Mouse (Mus musculus): ENCODE data around the gene Parva. TPM values are rescaled to one million over a fixed set of nuclear protein-coding genes. Genes with fewer than 3 reads are reported as not detected.

Gene Parva
- polyA plus RNA-seq, 1 experiment from 2014 or later: 18.4 TPM

- no peak overlapping the region for H3K4me3 ChIP-seq (ENCODE audit: low read depth, low read length)
- H3K9ac ChIP-seq (replicated peaks; ENCODE audit: low read depth, low read length): no peak overlapping the region
- H3K9me3 ChIP-seq (ENCODE audit: control insufficient read depth, low read length): no peaks in the 10 kb centered on the region
- 14% methylated on average over 14 of the region's 14 CpGs for WGBS
- H3K27ac ChIP-seq (ENCODE audit: low read depth, low read length): 0 out of 2 replicates have a peak overlapping the region, but pooled peaks have one; percentile 34
- peak overlapping the region; percentile 26 for H3K4me2 ChIP-seq (ENCODE audit: low read depth, low read length)
- H3K4me1 ChIP-seq (ENCODE audit: control insufficient read depth, insufficient read depth, low read length): peaks cover 9% of the 10 kb centered on the region; the same call in 1 of the 2 replicates
- no peaks in the 10 kb centered on the region for H3K36me3 ChIP-seq (ENCODE audit: control insufficient read depth, insufficient read depth, low read length)
- 0 out of 2 replicates have a peak, but pooled peaks have one; percentile 46 for ATAC-seq (ENCODE audit: low read depth)
- no peaks in the 10 kb centered on the region for H3K27me3 ChIP-seq (ENCODE audit: control insufficient read depth, insufficient read depth, low read length)
Observed at GRCm38 (mm10) chr7:112416058-112416526, 11.2 kb upstream of the Parva start.

DNA sequence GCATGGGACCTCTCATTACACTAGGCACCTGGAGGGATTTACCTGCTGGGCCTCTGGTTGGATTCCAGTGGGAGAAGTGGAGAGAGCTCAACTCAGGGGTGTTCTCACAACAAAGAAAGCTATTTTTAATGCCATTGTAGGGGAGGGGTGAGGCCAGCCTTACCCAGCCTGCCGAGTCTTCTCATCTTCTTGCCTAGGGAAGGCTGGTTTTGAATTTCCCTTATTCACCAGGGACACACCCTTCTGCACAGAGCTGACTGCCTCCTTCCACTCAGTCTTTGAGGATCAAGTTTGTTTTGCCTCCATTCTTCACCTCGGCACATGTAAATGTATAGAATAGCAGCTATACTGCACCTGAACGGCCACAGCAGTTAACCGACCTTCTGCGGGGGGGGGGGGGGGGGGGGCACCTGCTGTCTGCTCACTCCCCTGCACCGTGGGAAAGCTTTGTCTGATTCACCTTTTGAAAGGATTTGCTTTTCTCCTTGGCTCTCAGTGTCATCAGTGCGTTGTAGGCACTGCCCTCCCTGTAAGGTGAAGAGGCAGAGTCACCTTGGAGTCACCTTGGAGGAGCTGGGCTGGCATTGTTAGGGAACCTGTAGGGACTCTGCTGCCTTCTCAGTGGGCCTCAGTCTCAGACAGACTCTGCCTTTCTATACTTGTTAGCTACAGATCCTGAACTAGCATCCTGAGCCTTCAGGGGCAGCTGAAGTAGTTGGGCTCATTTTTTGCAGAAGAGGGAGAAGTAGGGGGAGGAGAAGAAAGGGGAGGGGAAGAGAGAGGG, 10.4 kb upstream of the Parva start:
- 0 out of 2 replicates have a peak overlapping the region, but pooled peaks have one; percentile 3 for H3K9ac ChIP-seq (replicated peaks; ENCODE audit: low read depth, low read length)
- WGBS: 12% methylated on average over 7 of the region's 7 CpGs
- H3K9me3 ChIP-seq (ENCODE audit: control insufficient read depth, low read length): no peaks in the 10 kb centered on the region
- peaks cover 9% of the 10 kb centered on the region; the same call in 1 of the 2 replicates for H3K4me1 ChIP-seq (ENCODE audit: control insufficient read depth, insufficient read depth, low read length)
- H3K27me3 ChIP-seq (ENCODE audit: control insufficient read depth, insufficient read depth, low read length): no peaks in the 10 kb centered on the region
- no peaks in the 10 kb centered on the region for H3K36me3 ChIP-seq (ENCODE audit: control insufficient read depth, insufficient read depth, low read length)
- ATAC-seq (ENCODE audit: low read depth): no peak
- H3K4me2 ChIP-seq (ENCODE audit: low read depth, low read length): no peak overlapping the region
- H3K4me3 ChIP-seq (ENCODE audit: low read depth, low read length): no peak overlapping the region
- no peak overlapping the region for H3K27ac ChIP-seq (ENCODE audit: low read depth, low read length)

DNA sequence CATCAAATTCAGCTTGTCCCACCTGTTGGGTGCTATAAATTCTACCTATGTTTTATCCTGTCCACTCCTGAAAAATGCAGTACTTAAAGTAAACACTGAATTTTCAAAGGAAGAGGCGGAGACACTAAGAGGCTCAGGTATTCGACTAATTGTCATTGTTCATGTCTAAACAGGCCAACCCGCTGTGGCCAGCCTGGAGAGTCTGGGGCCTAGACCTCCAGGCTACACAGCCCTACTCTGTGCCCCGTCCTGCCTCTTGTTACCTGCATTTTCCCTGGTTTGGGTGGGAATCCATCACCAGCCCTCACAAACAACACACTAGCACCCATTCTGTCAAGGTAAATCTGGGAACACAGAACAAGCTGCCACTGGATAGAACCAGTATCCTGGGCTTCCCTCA, 9.7 kb upstream of the Parva start:
- H3K4me1 ChIP-seq (ENCODE audit: control insufficient read depth, insufficient read depth, low read length): peaks cover 9% of the 10 kb centered on the region; the same call in 1 of the 2 replicates
- 71% methylated on average over 4 of the region's 4 CpGs for WGBS
- H3K4me3 ChIP-seq (ENCODE audit: low read depth, low read length): no peak overlapping the region
- no peak overlapping the region for H3K9ac ChIP-seq (replicated peaks; ENCODE audit: low read depth, low read length)
- H3K27ac ChIP-seq (ENCODE audit: low read depth, low read length): no peak overlapping the region
- ATAC-seq (ENCODE audit: low read depth): no peak
- no peak overlapping the region for H3K4me2 ChIP-seq (ENCODE audit: low read depth, low read length)
- H3K9me3 ChIP-seq (ENCODE audit: control insufficient read depth, low read length): no peaks in the 10 kb centered on the region
- no peaks in the 10 kb centered on the region for H3K27me3 ChIP-seq (ENCODE audit: control insufficient read depth, insufficient read depth, low read length)
- H3K36me3 ChIP-seq (ENCODE audit: control insufficient read depth, insufficient read depth, low read length): no peaks in the 10 kb centered on the region

DNA sequence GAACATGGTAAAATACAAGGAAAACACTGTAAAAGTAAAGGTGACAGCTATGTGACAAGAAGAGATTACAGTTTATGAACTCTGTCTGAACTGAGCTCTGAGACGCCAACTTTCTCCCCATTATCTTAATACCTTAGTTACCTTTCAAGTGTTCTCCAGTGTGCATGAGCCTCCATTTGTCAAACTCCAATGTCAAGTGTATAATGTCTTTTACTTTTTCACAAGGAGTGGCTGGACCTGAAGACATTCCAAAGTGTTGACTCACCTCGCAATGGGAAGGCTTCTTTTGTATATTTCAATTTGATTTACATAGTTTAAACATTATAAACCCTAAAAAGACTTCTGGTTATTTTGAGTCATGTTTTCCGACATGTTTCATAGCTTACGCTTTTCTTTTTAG, 3.9 kb upstream of the Parva start:
- ATAC-seq (ENCODE audit: low read depth): no peak
- H3K9me3 ChIP-seq (ENCODE audit: control insufficient read depth, low read length): no peaks in the 10 kb centered on the region
- no peak overlapping the region for H3K9ac ChIP-seq (replicated peaks; ENCODE audit: low read depth, low read length)
- H3K4me2 ChIP-seq (ENCODE audit: low read depth, low read length): no peak overlapping the region
- no peaks in the 10 kb centered on the region for H3K4me1 ChIP-seq (ENCODE audit: control insufficient read depth, insufficient read depth, low read length)
- no peaks in the 10 kb centered on the region for H3K27me3 ChIP-seq (ENCODE audit: control insufficient read depth, insufficient read depth, low read length)
- no peaks in the 10 kb centered on the region for H3K36me3 ChIP-seq (ENCODE audit: control insufficient read depth, insufficient read depth, low read length)
- H3K4me3 ChIP-seq (ENCODE audit: low read depth, low read length): no peak overlapping the region
- no peak overlapping the region for H3K27ac ChIP-seq (ENCODE audit: low read depth, low read length)
- WGBS: 87% methylated on average over 4 of the region's 4 CpGs

- no peak for ATAC-seq (ENCODE audit: low read depth)
- Histone ChIP-seq H3K27me3 (ENCODE audit: control insufficient read depth, insufficient read depth, low read length) (no peaks in the 10 kb centered on the region), H3K4me2 (ENCODE audit: low read depth, low read length) (peak overlapping the region; percentile 89; the same call in 1 of the 2 replicates), H3K9me3 (ENCODE audit: control insufficient read depth, low read length) (no peaks in the 10 kb centered on the region), H3K4me3 (ENCODE audit: low read depth, low read length) (no peak overlapping the region), H3K9ac (replicated peaks; ENCODE audit: low read depth, low read length) (no peak overlapping the region), H3K36me3 (ENCODE audit: control insufficient read depth, insufficient read depth, low read length) (no peaks in the 10 kb centered on the region), H3K4me1 (ENCODE audit: control insufficient read depth, insufficient read depth, low read length) (no peaks in the 10 kb centered on the region), H3K27ac (ENCODE audit: low read depth, low read length) (no peak overlapping the region)
- 59% methylated on average over 5 of the region's 5 CpGs for WGBS
Observed at GRCm38 (mm10) chr7:112426811-112427210, 494 bp upstream of the Parva start.

DNA sequence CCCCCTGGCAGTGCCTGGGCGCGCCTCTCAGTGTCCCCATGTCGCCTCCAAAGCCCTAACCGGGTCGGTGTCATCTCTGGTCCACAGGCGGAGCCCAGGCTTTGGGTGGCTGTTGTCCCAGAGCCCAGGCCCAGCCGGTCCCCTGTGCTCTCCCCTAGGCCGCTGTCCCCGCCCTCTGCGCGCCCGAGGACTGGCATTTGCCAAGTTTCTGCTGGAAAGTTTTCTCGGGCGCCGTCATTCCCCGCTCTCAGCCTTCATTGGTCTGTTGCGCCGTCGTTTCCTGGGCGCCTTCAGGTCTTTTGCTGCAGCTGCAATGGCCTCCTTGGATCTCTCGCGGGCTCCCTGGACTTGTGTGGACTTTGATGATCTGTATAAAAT, 842 bp downstream of the Parva start:
- Histone ChIP-seq H3K4me1 (ENCODE audit: control insufficient read depth, insufficient read depth, low read length) (no peaks in the 10 kb centered on the region), H3K27ac (ENCODE audit: low read depth, low read length) (peak overlapping the region; percentile 71), H3K4me3 (ENCODE audit: low read depth, low read length) (peak overlapping the region; percentile 57), H3K4me2 (ENCODE audit: low read depth, low read length) (peak overlapping the region; percentile 89), H3K9ac (replicated peaks; ENCODE audit: low read depth, low read length) (peak overlapping the region; percentile 72), H3K27me3 (ENCODE audit: control insufficient read depth, insufficient read depth, low read length) (no peaks in the 10 kb centered on the region), H3K36me3 (ENCODE audit: control insufficient read depth, insufficient read depth, low read length) (no peaks in the 10 kb centered on the region), H3K9me3 (ENCODE audit: control insufficient read depth, low read length) (no peaks in the 10 kb centered on the region)
- WGBS: under 1% methylated on average over 21 of the region's 22 CpGs
- ATAC-seq (ENCODE audit: low read depth): peak; percentile 89

DNA sequence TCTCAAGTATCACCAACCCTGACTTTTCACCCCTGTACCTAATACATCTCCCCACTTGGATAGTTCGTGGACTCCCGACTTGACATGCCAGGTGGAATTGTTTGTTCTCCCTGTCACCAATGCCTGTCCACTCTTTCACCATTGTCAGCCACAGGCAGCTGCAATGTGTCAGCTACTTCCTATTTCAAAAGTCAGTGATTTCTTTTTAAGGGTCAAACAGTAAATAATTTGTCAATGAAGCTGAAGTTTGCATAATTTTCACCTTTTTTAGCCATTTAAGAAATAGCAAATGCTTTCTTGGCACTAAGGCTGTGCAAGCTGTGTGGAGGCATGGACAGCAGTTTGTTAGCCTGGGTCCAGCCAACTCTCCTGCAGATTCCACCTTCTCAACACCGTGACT, 12.5 kb downstream of the Parva start:
- H3K4me1 ChIP-seq (ENCODE audit: control insufficient read depth, insufficient read depth, low read length): peaks cover 8% of the 10 kb centered on the region; the same call in 1 of the 2 replicates
- no peak for ATAC-seq (ENCODE audit: low read depth)

DNA sequence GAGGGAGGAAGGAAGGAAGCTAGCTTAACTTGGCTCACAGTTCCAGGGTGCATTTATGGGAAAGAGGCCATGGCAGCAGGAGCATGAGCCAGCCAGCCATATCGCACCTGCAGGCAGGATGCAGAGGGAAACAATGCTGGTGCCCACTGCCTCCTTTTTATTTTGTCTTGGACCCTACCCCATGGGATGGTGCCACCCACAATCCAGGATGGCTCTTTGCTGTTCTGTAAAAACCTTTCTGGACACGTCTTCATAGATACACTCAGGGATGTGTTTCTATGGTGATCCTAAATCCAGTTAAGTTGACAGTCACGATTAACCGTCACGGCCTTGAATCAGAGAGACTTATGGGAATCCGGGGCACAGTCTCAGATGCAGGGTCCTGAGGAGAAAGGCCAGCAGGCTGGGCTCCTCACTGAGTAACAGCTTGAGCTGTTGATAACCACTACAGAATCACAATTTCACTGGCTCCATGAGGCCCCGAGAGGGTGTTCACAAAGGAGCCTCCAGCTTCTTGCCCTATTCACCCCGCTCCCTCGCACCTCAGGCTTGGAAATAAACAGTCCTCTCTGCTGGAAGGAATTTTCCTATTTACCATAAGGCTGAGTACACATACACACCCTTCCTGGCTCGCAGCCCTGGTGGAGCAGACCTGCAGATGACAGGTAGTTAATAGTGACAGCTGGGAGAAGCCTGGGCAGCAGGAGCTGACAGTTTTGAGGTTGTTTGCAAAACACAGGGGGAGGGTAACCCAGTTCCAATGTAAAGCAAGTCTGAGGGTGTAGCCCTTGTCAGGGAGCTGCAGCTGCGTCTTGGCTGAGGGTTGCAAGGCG, 17.1 kb downstream of the Parva start:
- 0 out of 2 replicates have a peak, but pooled peaks have one; percentile 38 for ATAC-seq (ENCODE audit: low read depth)
- Histone ChIP-seq H3K27ac (ENCODE audit: low read depth, low read length) (0 out of 2 replicates have a peak overlapping the region, but pooled peaks have one; percentile 2), H3K36me3 (ENCODE audit: control insufficient read depth, insufficient read depth, low read length) (no peaks in the 10 kb centered on the region), H3K9me3 (ENCODE audit: control insufficient read depth, low read length) (no peaks in the 10 kb centered on the region), H3K4me2 (ENCODE audit: low read depth, low read length) (no peak overlapping the region), H3K9ac (replicated peaks; ENCODE audit: low read depth, low read length) (no peak overlapping the region), H3K27me3 (ENCODE audit: control insufficient read depth, insufficient read depth, low read length) (no peaks in the 10 kb centered on the region), H3K4me1 (ENCODE audit: control insufficient read depth, insufficient read depth, low read length) (peaks cover 12% of the 10 kb centered on the region; the same call in 1 of the 2 replicates), H3K4me3 (ENCODE audit: low read depth, low read length) (no peak overlapping the region)
- 11% methylated on average over 12 of the region's 12 CpGs for WGBS

More for the DNA sequence above, 12.5 kb downstream of the Parva start:
- H3K9ac ChIP-seq (replicated peaks; ENCODE audit: low read depth, low read length): no peak overlapping the region
- WGBS: 88% methylated on average over 3 of the region's 3 CpGs
- H3K27ac ChIP-seq (ENCODE audit: low read depth, low read length): no peak overlapping the region
- H3K27me3 ChIP-seq (ENCODE audit: control insufficient read depth, insufficient read depth, low read length): no peaks in the 10 kb centered on the region
- no peaks in the 10 kb centered on the region for H3K9me3 ChIP-seq (ENCODE audit: control insufficient read depth, low read length)
- H3K4me2 ChIP-seq (ENCODE audit: low read depth, low read length): no peak overlapping the region
- H3K4me3 ChIP-seq (ENCODE audit: low read depth, low read length): no peak overlapping the region
- no peaks in the 10 kb centered on the region for H3K36me3 ChIP-seq (ENCODE audit: control insufficient read depth, insufficient read depth, low read length)
